Comparison of ENCODE assay signal across 16 mouse cellular contexts in the genomic region with DNA sequence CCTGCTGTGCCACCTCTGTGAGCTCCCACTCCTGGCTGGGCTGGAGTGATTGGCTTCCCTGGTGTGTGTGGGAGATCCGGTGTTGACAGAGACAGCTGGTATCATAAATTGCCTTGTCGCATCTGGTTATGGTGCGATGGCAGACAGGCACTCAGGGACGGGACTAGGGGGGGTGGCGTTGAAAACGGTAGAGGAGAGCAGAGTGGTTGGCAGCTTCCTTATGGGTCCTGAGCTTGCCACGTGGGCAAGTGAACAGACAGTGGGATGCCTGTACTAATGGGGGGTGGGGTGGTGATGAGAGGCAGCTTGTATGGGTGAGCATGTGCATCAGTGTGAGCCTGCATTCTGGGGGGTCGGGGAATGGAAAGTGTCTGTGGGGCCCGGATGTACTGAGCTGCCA.
DNase-seq lines count a peak whose midpoint lies in the region; ATAC-seq and TF ChIP-seq lines count a peak whose summit lies in the region.
"Had no signal": no experiment of that assay in that cellular context is flagged by ENCODE, and none has a peak within 500 bp of the region (broad histone marks: within the 10 kb centered on the region; RNA-seq: fewer than 3 reads in every experiment).

No protein-coding gene starts in this region.

- no peaks in the 10 kb centered on the region for H3K36me3 ChIP-seq in forebrain, embryonic 15.5 days
- H3K36me3 ChIP-seq: limb, embryonic 12.5 days had no signal

- ATAC-seq in forebrain, embryonic 15.5 days (replicated peaks) = 0 out of 2 replicates have a peak, but pooled peaks have one; percentile 42

- 76% methylated on average over 9 of the region's 9 CpGs for WGBS in forebrain, embryonic 15.5 days

- H3K4me2 ChIP-seq in forebrain, embryonic 15.5 days (replicated peaks) = no peak overlapping the region
- H3K4me2 ChIP-seq: heart, embryonic 11.5 days; limb, embryonic 12.5 days had no signal

- no peaks in the 10 kb centered on the region for H3K9me3 ChIP-seq in forebrain, embryonic 15.5 days
- H3K9me3 ChIP-seq: limb, embryonic 12.5 days had no signal

- TF ChIP-seq CTCF in layer of hippocampus, adult 2 months (conservative IDR thresholded peaks at IDR 0.05) = no peak

- H3K27ac ChIP-seq in forebrain, embryonic 15.5 days (replicated peaks) = no peak overlapping the region
- H3K27ac ChIP-seq in layer of hippocampus, adult 2 months = peak overlapping the region; percentile 20; the same call in 1 of the 2 replicates
- H3K27ac ChIP-seq: limb, embryonic 12.5 days; macrophage had no signal

- DNase-seq in layer of hippocampus, adult 11-12 months (ENCODE audit: low spot score) = peak; percentile 53
- no peak for DNase-seq in layer of hippocampus, postnatal 25 days (ENCODE audit: extremely low spot score in 1 of 2, low spot score in 1 of 2)
- peak; percentile 56 to 58 for DNase-seq in layer of hippocampus, adult 2 months (ENCODE audit: low spot score in 2 of 2)
- DNase-seq in left cerebral cortex, postnatal 36 days (ENCODE audit: low spot score in 2 of 2) = peak; percentile 33 to 35
- DNase-seq in heart, postnatal 25 days (ENCODE audit: low spot score) = no peak
- no peak for DNase-seq in heart, adult 9 months (ENCODE audit: low spot score in 2 of 2)
- no peak for DNase-seq in spleen, adult 18-20 months
- DNase-seq: adrenal gland, postnatal 36 days; B cell, adult 2 months; cerebellum, adult 11-12 months; kidney, postnatal 10 days had no signal

- H3K4me3 ChIP-seq in forebrain, embryonic 15.5 days = no peak overlapping the region
- H3K4me3 ChIP-seq in layer of hippocampus, adult 2 months = no peak overlapping the region
- H3K4me3 ChIP-seq: limb, embryonic 12.5 days; myocyte had no signal

- intact Hi-C loops in left cerebral cortex, postnatal 36 days (cut with DNase I) = no loop called here
- intact Hi-C loops in heart, postnatal 25 days (cut with DNase I) = no loop called here

- H3K9ac ChIP-seq in forebrain, embryonic 15.5 days (replicated peaks) = no peak overlapping the region
- H3K9ac ChIP-seq: limb, embryonic 12.5 days had no signal

- H3K27me3 ChIP-seq in forebrain, embryonic 15.5 days = no peaks in the 10 kb centered on the region

- H3K4me1 ChIP-seq in forebrain, embryonic 15.5 days = peaks cover 10% of the 10 kb centered on the region; the same call in 1 of the 2 replicates

Comparison
In these comparisons a context has a peak if more than half of its experiments do, and no peak if none do; other contexts are left out.
1. DNase-seq: peak in layer of hippocampus, adult 11-12 months (single experiment), layer of hippocampus, adult 2 months (2 of 2) and left cerebral cortex, postnatal 36 days (2 of 2); none in layer of hippocampus, postnatal 25 days (0 of 2), heart, postnatal 25 days (single experiment), heart, adult 9 months (0 of 2) and spleen, adult 18-20 months (0 of 2).